Mouse (Mus musculus) E14TG2a.4 (cell line): ENCODE results near the gene Hoxc13.

Experiments used
- CTCF ChIP-seq: conservative IDR thresholded peaks from 2 replicates; pipeline ENCODE4 v1.5.1; 2014; ENCODE audit warnings: low read length
- NANOG ChIP-seq: IDR thresholded peaks from 2 replicates; pipeline ENCODE4 v1.6.1; 2014; ENCODE audit warnings: borderline replicate concordance, low read length, mixed read lengths
- POU5F1 ChIP-seq: IDR thresholded peaks from 2 replicates; pipeline ENCODE4 v1.6.1; 2014; ENCODE audit warnings: low read length, borderline replicate concordance

DNA sequence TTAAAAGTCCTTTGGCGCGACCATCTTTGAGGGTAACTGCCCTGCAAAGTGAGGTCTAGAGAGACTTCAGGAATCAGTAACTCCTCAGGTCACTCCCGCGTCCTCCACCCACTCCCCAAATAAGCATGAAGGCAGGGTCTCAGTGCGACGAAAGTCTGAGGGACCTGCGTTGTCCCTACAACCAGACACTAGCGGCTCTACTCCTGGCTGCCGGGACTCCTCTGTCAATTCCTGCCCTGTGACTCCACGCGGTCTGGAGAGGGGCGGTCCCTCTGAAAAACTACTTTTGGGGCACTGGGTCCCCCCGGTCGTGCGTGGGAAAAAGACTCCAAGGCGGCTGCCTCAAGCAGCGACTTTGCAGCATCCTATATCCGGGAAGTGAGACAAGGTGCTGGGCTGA, 10.9 kb upstream of the Hoxc13 start:
- no peak for TF ChIP-seq CTCF
- TF ChIP-seq POU5F1 = no peak
- no peak for TF ChIP-seq NANOG
